Mouse (Mus musculus): ENCODE results near the gene Egln2. TPM values are rescaled to one million over a fixed set of nuclear protein-coding genes. Genes with fewer than 3 reads are reported as not detected.

Gene Egln2
- polyA plus RNA-seq, 1 experiment = 61.4 TPM

GRCm38 (mm10) chr7:27182498-27182897 is 15.9 kb upstream of the Egln2 start:
- TF ChIP-seq MYOG (IDR thresholded peaks at IDR 0.05; ENCODE audit: control insufficient read depth in 1 of 3, insufficient read depth in 1 of 3, insufficient read length in 2 of 3, low read depth in 2 of 3) = no peak
- no peak for TF ChIP-seq SRF (IDR thresholded peaks at IDR 0.05; ENCODE audit: control insufficient read depth, insufficient read length, low read depth)
- TF ChIP-seq MYOD1 (IDR thresholded peaks at IDR 0.05; ENCODE audit: control insufficient read depth in 1 of 3, insufficient read length in 2 of 3, low read depth in 2 of 3) = no peak
- no peak for TF ChIP-seq POLR2AphosphoS2 (IDR thresholded peaks at IDR 0.05; ENCODE audit: insufficient read length, low read depth)
- no peak for TF ChIP-seq TCF12 (IDR thresholded peaks at IDR 0.05; ENCODE audit: insufficient read depth, poor library complexity, severe bottlenecking)
- no peak for TF ChIP-seq USF1 (IDR thresholded peaks at IDR 0.05; ENCODE audit: low read depth)
- TF ChIP-seq MAX (IDR thresholded peaks at IDR 0.05; ENCODE audit: low read depth) = no peak
- no peak for TF ChIP-seq REST (IDR thresholded peaks at IDR 0.05; ENCODE audit: insufficient read depth, insufficient read length)
- TF ChIP-seq E2F4 (IDR thresholded peaks at IDR 0.05; ENCODE audit: insufficient read depth) = no peak
- no peak for TF ChIP-seq TCF3 (IDR thresholded peaks at IDR 0.05; ENCODE audit: insufficient read length, low read depth)
- no peak for TF ChIP-seq CEBPB (IDR thresholded peaks at IDR 0.05; ENCODE audit: insufficient read depth, poor library complexity, severe bottlenecking)
- no peak for TF ChIP-seq POLR2A (IDR thresholded peaks at IDR 0.05; ENCODE audit: insufficient read length, low read depth)
- H3K36me3 ChIP-seq (ENCODE audit: control insufficient read depth, insufficient read depth) = peaks cover 7% of the 10 kb centered on the region
- H3K79me2 ChIP-seq (ENCODE audit: control insufficient read depth, insufficient read depth) = peaks cover 2% of the 10 kb centered on the region
- H3K27me3 ChIP-seq (ENCODE audit: control insufficient read depth, insufficient read depth, insufficient read length) = no peaks in the 10 kb centered on the region
- H3K4me2 ChIP-seq (ENCODE audit: low read depth) = no peak overlapping the region
- H3K4me3 ChIP-seq = no peak overlapping the region
- H3ac ChIP-seq (ENCODE audit: control insufficient read depth, insufficient read length) = no peak overlapping the region

- TF ChIP-seq TCF3 (IDR thresholded peaks at IDR 0.05; ENCODE audit: insufficient read length, low read depth) = no peak
- TF ChIP-seq MYOG (IDR thresholded peaks at IDR 0.05; ENCODE audit: control insufficient read depth in 1 of 3, insufficient read depth in 1 of 3, insufficient read length in 2 of 3, low read depth in 2 of 3) = no peak
- no peak for TF ChIP-seq E2F4 (IDR thresholded peaks at IDR 0.05; ENCODE audit: insufficient read depth)
- TF ChIP-seq POLR2A (IDR thresholded peaks at IDR 0.05; ENCODE audit: insufficient read length, low read depth) = no peak
- TF ChIP-seq SRF (IDR thresholded peaks at IDR 0.05; ENCODE audit: control insufficient read depth, insufficient read length, low read depth) = no peak
- no peak for TF ChIP-seq CEBPB (IDR thresholded peaks at IDR 0.05; ENCODE audit: insufficient read depth, poor library complexity, severe bottlenecking)
- no peak for TF ChIP-seq USF1 (IDR thresholded peaks at IDR 0.05; ENCODE audit: low read depth)
- no peak for TF ChIP-seq TCF12 (IDR thresholded peaks at IDR 0.05; ENCODE audit: insufficient read depth, poor library complexity, severe bottlenecking)
- no peak for TF ChIP-seq MYOD1 (IDR thresholded peaks at IDR 0.05; ENCODE audit: control insufficient read depth in 1 of 3, insufficient read length in 2 of 3, low read depth in 2 of 3)
- TF ChIP-seq REST (IDR thresholded peaks at IDR 0.05; ENCODE audit: insufficient read depth, insufficient read length) = no peak
- no peak for TF ChIP-seq POLR2AphosphoS2 (IDR thresholded peaks at IDR 0.05; ENCODE audit: insufficient read length, low read depth)
- no peak for TF ChIP-seq MAX (IDR thresholded peaks at IDR 0.05; ENCODE audit: low read depth)
These were observed 14.5 kb upstream of the Egln2 start, which contains the start of the genes Gm21983 and Mia for GRCm38 (mm10) chr7:27180837-27181695. Gm21983 (minus strand) TSS chr7:27181086. Mia (minus strand) TSS chr7:27181157.

GRCm38 (mm10) chr7:27180036-27180435 is 13.4 kb upstream of the Egln2 start:
- H3K4me3 ChIP-seq = no peak overlapping the region
- H3K27me3 ChIP-seq (ENCODE audit: control insufficient read depth, insufficient read depth, insufficient read length) = no peaks in the 10 kb centered on the region
- H3ac ChIP-seq (ENCODE audit: control insufficient read depth, insufficient read length) = no peak overlapping the region
- no peak overlapping the region for H3K4me2 ChIP-seq (ENCODE audit: low read depth)
- peaks cover 8% of the 10 kb centered on the region for H3K36me3 ChIP-seq (ENCODE audit: control insufficient read depth, insufficient read depth)
- H3K79me2 ChIP-seq (ENCODE audit: control insufficient read depth, insufficient read depth) = peaks cover 7% of the 10 kb centered on the region
- TF ChIP-seq CEBPB (IDR thresholded peaks at IDR 0.05; ENCODE audit: insufficient read depth, poor library complexity, severe bottlenecking) (no peak), REST (IDR thresholded peaks at IDR 0.05; ENCODE audit: insufficient read depth, insufficient read length) (no peak), E2F4 (IDR thresholded peaks at IDR 0.05; ENCODE audit: insufficient read depth) (no peak), SRF (IDR thresholded peaks at IDR 0.05; ENCODE audit: control insufficient read depth, insufficient read length, low read depth) (no peak), TCF12 (IDR thresholded peaks at IDR 0.05; ENCODE audit: insufficient read depth, poor library complexity, severe bottlenecking) (no peak), USF1 (IDR thresholded peaks at IDR 0.05; ENCODE audit: low read depth) (no peak), MYOG (IDR thresholded peaks at IDR 0.05; ENCODE audit: control insufficient read depth in 1 of 3, insufficient read depth in 1 of 3, insufficient read length in 2 of 3, low read depth in 2 of 3) (no peak), MAX (IDR thresholded peaks at IDR 0.05; ENCODE audit: low read depth) (no peak)

More at GRCm38 (mm10) chr7:27180837-27181695, 14.5 kb upstream of the Egln2 start, which contains the start of the genes Gm21983 and Mia:
- no peaks in the 10 kb centered on the region for H3K27me3 ChIP-seq (ENCODE audit: control insufficient read depth, insufficient read depth, insufficient read length)
- H3K4me2 ChIP-seq (ENCODE audit: low read depth) = no peak within 1 kb of the TSS
- H3K4me3 ChIP-seq = no peak within 1 kb of the TSS
- H3K79me2 ChIP-seq (ENCODE audit: control insufficient read depth, insufficient read depth) = peaks cover 7% of the 10 kb centered on the region
- H3K36me3 ChIP-seq (ENCODE audit: control insufficient read depth, insufficient read depth) = peaks cover 4% of the 10 kb centered on the region
- no peak within 1 kb of the TSS for H3ac ChIP-seq (ENCODE audit: control insufficient read depth, insufficient read length)

GRCm38 (mm10) chr7:27179217-27179918 is 12.8 kb upstream of the Egln2 start:
- H3K4me2 ChIP-seq (ENCODE audit: low read depth) = peak overlapping the region; percentile 74
- H3K79me2 ChIP-seq (ENCODE audit: control insufficient read depth, insufficient read depth) = peaks cover 7% of the 10 kb centered on the region
- peaks cover 5% of the 10 kb centered on the region for H3K36me3 ChIP-seq (ENCODE audit: control insufficient read depth, insufficient read depth)
- peak overlapping the region; percentile 42 for H3K4me3 ChIP-seq
- TF ChIP-seq MAX (IDR thresholded peaks at IDR 0.05; ENCODE audit: low read depth) = no peak
- no peak for TF ChIP-seq MYOD1 (IDR thresholded peaks at IDR 0.05; ENCODE audit: control insufficient read depth in 1 of 3, insufficient read length in 2 of 3, low read depth in 2 of 3)
- TF ChIP-seq SRF (IDR thresholded peaks at IDR 0.05; ENCODE audit: control insufficient read depth, insufficient read length, low read depth) = no peak
- TF ChIP-seq TCF3 (IDR thresholded peaks at IDR 0.05; ENCODE audit: insufficient read length, low read depth) = no peak
- TF ChIP-seq E2F4 (IDR thresholded peaks at IDR 0.05; ENCODE audit: insufficient read depth) = no peak
- TF ChIP-seq POLR2AphosphoS2 (IDR thresholded peaks at IDR 0.05; ENCODE audit: insufficient read length, low read depth) = no peak
- no peak for TF ChIP-seq CEBPB (IDR thresholded peaks at IDR 0.05; ENCODE audit: insufficient read depth, poor library complexity, severe bottlenecking)
- no peak for TF ChIP-seq POLR2A (IDR thresholded peaks at IDR 0.05; ENCODE audit: insufficient read length, low read depth)
- TF ChIP-seq REST (IDR thresholded peaks at IDR 0.05; ENCODE audit: insufficient read depth, insufficient read length) = no peak
- no peak for TF ChIP-seq TCF12 (IDR thresholded peaks at IDR 0.05; ENCODE audit: insufficient read depth, poor library complexity, severe bottlenecking)
- no peaks in the 10 kb centered on the region for H3K27me3 ChIP-seq (ENCODE audit: control insufficient read depth, insufficient read depth, insufficient read length)
- peak overlapping the region; percentile 7 for H3ac ChIP-seq (ENCODE audit: control insufficient read depth, insufficient read length)
